Mouse (Mus musculus) retina, postnatal 7 days (tissue): ENCODE measurements around the gene Khdc3.
"Not testable (repeated sequence)": the region's sequence is repeated elsewhere in the genome, so short reads cannot be mapped to it uniquely, and the experiment has no call there.

Source experiments
- DNase-seq: peaks from one replicate; pipeline ENCODE4 v3.0.0-alpha.2; 2012; ENCODE audit warnings: low read depth, low spot score

Gene Khdc3

DNA sequence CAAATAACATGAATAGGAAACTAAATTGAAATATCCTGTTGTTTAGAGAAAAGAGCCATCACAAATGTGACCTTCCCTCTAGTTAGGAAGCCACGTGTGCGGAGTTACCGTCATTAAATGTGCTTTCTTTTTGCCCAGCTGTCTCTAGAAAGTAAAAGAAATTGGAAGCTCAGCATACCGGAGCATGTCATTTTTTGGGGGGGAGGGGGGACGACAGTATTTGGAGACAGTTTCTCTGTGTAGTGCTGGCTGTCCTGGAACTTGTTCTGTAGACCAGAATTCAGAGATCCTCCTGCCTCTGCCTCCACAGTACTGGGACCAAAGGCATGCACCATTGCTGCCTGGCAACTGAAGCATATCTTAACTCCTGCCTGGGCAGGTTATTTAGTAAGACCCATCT lies at the start of gene Khdc3:
Khdc3 (plus strand) TSS at position 301 of the 400 bp plus-strand sequence.
- DNase-seq: no peak

GRCm38 (mm10) chr9:73055441-73055911 lies 46.2 kb upstream of the Khdc3 start:
- no peak for DNase-seq

DNA sequence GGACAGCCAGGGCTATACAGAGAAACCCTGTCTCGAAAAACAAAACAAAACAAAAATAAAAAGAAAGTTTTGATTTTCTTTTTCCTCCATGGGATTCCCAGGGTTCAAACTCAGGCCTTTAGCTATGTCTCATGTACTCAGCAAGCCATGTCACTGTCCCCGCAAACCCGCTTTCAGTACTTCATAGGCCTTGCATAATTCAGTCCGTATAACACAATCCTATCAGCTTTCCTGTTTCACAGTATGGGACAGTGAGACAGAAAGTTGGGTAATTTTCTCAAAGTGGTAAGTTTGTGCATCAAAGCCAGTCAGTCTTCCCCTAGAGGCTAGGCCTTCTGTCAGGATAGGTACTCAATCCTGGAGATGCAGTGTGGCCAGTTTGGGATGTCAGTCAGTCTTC lies 42.4 kb upstream of the Khdc3 start:
- DNase-seq: no peak

DNA sequence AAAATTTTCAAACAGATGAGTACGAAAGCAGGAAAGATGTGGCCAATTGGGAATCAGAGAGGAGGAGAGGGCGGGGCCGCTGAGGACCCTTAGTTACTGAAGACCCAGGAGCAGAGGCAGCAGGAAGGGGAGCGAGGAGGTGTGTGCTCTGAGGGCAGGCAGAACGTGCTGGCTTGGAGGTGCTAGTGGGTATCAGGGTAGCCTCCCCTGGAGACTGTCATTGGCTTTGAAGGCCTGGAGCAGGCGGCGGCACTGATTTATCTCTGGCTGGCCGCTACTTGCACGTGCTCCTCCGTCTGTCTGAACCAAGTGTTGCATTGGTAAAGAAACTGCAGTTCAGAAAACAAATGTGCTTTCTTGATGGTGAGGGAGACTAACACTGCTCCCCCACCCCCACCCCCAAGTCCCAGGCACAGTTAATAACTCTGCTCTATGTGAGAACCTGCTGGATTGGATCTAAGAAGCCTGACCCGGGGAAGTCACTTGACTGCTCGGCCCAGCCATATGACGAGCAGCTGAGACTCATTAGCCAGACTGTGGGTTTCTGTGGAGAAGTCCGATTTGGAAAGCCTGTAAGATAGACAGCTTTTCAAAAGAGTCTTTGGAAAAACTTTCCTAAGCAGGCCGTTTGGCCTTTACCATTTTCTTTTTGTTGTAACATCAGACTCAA lies 37.9 kb upstream of the Khdc3 start:
- no peak for DNase-seq

DNA sequence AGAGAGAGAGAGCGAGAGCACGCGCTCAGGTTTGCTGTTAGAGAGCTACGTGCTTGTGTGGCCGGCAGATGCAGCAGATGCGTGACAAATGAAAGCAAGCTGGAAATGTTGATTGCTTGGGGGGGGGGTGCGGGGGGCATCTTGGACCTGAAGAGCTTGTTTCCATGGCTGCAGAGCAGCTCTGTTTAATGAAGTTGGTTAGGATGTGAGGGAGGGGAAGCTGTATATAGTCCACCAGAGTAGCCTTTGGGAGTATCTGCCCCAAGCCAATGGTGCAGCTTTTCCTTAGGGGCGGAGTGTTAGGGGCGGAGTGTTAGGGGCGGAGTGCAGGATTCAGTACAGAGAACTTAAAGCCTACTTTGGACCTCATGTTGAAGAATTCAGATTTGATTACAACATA lies 34.5 kb upstream of the Khdc3 start:
- DNase-seq: no peak

GRCm38 (mm10) chr9:73068230-73068679 lies 33.4 kb upstream of the Khdc3 start:
- DNase-seq: no peak

GRCm38 (mm10) chr9:73068688-73069087 lies 32.9 kb upstream of the Khdc3 start:
- DNase-seq: no peak

DNA sequence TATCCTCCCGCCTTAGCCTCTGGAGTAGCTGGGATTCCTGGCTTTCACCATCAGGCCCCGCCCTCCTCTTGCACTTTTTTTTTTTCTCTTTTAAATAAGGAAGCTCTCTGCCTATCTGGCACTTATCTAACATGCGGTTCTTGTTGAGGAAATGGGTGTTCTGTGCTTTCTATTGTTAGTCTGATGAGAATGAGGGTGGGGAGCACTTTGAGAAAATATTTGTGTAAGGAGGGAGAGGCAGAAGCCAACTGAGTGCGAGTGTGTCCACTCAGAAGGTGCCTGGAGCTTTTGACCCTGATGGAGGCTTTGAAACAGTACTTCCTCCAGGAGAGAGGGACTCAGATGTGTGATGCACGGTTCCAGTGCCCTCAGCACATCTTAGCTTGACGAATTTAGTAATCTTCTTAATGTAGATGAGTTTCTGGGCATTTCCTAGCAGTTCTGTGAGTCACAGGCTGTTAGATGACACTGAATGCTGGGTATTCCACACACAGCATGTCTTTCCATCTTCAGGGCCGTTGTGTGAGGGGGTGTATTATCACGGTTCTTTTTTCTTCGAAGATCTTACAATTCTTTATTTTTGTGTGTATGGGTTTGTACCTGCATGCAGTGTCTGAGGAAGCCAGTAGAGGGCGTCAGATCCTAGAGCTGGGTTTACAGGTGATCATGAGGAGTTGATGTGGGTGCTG lies 30.5 kb upstream of the Khdc3 start:
- DNase-seq: no peak

DNA sequence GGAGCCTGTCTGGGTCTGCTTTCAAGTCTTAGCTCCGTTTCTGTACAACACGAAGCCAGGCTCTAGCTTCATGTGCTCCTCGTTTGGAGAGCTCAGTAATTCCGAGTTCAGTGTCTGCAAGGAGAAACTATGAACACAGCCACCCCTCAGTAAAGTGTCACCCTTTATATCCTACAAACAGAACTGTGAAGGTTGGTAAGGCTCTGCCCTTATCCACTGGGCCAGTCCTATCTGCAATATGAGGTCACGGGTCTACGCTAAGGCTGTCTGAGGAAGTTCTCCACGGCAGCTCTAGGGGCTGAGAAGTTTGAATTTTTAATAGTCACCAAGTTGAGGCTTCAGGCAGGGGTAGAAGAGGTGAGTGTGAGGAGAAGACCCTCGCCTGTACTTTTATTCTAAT lies 29.2 kb upstream of the Khdc3 start:
- no peak for DNase-seq

DNA sequence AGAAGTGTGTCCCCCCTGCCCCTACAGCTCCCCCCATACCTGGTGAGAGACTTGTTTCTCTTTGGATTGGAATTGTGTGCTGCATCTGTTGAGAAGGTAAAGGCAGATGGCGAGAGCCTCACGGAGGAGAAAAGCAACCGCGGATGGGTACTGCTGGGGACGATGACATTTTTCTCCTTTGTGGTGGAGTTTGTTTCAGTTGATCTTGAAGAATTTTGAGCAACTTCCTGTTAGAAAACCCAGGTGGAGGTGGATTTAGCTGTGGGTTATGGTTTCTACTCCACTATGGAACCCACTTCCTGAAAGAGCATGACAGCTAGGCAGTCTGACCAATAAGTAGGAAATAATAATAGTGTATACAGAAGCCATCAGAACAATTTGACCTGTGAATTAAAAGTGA lies 28.5 kb upstream of the Khdc3 start:
- DNase-seq: no peak

DNA sequence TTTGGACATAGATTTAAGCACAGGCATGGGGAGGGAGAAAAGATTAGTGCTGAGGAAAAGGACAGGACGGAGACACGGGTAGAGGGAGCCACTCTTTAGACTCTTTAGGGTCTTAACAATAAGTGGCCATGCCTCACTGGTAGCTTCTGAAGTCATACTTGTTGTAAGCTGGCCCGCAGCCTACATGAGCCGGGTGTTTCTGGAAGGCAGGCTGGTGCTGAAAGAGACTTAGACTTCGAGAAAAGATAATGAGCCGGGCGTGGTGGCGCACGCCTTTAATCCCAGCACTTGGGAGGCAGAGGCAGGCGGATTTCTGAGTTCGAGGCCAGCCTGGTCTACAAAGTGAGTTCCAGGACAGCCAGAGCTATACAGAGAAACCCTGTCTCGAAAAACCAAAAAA lies 22.3 kb upstream of the Khdc3 start:
- DNase-seq: not testable (repeated sequence)

GRCm38 (mm10) chr9:73079801-73080325 lies 21.8 kb upstream of the Khdc3 start:
- DNase-seq: no peak

DNA sequence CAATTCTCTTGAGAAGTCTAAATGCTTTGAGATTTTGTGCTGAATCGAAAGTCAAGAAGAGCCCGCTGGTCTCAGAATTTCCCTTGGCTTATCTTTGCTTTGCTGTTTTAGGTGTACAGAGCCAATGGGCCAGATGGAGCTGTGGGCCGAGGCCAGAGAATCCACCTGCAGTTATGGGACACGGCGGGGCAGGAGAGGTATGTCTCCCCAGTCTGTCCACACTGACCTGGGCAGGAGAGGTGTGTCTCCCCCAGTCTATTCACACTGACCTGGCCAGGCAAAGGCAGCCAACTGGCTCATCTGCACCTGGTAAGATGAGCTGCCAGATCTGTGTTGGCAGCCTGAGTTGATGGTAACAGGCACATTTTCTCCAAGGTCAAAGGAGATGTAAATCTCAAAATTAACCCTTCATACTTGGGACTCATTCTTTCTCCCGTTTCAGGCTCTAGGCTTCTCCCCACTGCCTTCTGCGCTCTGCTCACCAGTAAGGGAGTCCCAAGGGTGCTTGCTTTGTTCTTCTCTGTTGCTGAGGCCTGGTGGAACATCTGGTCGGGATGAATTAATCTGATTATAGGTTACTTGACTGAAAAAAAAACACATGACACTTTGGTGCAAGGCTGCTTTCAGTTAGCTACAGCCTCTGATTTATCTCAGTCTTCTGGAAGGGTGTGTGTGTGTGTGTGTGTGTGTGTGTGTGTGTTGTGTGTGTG lies 19.2 kb upstream of the Khdc3 start:
- no peak for DNase-seq

DNA sequence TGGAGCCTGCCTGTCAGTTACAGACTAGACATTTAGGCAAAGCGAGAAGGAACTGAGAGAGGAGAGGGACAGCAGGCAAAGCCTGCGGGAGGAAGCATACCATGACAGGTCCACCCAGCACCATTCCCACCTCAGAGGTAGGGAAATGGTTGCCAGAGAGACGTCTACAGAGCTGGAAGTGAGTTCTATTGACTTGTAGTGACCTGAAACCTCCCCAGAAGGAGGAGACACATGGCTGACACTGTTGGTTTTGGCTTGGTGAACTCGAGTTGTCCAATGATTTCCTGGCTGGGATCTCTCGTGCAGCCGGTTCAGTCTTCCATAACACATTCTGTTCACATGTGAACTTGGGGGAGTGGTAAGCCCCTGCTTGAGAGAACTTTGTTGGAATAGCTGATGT lies 17.7 kb upstream of the Khdc3 start:
- DNase-seq: no peak

DNA sequence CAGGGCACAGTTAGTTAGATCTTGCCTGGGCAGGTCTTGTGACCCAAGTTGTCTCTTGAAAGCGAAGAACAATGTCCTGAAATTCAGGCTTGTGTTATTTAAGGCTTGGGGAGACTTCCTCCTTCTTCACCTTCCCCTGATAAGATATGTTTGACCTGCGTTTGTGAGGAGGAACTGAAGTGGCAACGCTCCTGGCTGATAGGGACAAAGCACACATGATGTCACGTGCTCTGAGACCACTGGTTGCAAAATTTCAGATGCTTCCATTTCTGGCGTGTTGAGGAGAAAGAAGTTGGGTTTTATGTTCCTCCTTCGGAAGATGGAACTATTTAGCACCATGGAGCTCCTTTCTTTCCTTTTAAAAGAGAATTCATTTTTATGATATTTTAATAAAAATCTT lies 15.8 kb upstream of the Khdc3 start:
- DNase-seq: no peak

- no peak for DNase-seq
These were observed 14.5 kb upstream of the Khdc3 start for GRCm38 (mm10) chr9:73087121-73087520.

GRCm38 (mm10) chr9:73087581-73087980 lies 14.1 kb upstream of the Khdc3 start:
- no peak for DNase-seq

DNA sequence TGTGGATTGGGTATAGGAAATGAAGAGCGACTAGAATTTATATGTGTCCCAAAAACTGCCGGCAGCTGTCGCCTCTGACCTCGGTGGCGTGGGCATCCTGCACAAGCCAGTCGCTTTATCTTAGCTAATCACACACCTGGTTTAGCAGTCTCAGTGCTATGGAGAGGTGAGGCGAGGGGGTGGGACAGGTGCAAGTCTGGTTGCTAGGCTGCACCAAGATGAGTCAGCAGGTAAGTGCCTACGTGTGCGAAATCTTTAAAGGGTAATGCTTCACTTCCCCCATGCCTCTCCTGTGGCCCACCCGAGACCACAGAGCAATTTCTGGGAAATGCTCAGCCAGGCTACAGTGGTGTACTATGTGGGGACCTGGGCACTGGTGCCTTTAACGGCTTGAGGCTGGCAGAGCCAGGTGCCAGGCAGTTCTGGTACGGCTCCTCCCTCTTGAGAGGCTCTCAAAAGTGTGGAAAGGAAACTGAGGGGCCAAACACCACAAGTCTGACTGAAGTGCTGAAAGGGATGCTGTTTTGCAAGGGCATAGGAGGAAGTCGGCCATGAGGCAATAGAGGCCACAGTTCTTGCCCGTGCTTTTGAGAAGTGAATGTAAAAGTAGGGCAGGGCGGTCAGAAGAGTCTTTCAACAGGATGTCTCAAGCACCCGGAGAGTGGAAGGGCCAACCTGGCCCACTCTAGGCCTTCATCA lies 12.3 kb upstream of the Khdc3 start:
- no peak for DNase-seq

DNA sequence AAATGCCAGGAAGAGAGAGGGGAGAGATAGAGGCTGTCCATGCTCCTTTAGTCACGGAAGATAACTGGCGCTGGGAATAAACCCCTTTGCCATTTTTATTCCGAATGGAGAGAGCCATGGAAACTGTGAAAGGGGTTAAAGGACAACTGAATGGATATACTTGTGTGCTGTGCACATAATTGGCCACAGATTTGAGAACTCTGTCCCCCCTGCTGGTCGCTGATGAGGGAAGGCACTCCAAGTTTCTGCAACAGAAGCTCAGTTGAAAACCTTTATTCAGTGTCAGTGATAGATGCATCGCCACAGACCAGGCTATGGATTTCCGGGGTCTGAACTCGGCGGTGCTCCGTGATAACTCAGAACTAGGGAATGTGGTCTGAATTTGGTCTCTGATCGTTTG lies 11.5 kb upstream of the Khdc3 start:
- DNase-seq: no peak

DNA sequence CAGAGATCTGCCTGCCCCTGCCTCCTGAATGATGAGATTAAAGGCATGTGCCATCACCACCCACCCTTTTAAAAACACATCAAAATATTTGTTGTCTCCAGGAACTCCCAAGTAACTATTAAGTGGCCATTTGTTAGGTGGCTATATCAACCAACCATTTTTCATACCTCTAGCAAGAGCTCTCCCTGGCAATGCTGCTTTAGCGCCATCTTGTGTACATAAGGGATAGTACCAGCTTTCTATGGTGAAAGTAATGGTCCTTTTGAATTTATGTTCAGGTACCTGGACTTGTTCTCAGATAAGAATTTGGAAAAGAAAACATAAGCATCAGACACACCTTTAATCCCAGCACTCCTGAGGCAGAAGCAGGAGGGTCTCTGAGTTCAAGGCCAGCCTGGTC lies 9.9 kb upstream of the Khdc3 start:
- DNase-seq: peak; percentile 58

DNA sequence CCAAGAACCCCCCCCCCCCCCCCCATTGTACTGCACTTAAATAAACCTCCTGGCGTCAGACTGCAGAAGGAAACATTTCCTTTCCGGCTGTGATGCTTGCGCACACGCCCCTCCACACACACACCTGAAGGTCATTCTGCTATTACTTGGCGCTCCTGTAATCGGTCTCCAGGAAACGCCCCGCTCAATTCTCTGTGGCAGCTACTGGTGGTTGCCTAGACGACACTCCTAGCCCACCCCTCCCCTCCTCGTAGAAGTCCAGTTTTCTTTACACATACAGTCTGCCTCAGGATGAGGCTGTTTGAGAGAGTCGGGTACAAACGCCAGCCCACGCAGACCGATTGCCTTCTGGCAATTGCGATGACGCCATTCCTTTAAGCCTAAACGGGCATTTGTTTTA lies 7.1 kb upstream of the Khdc3 start:
- DNase-seq: no peak

- DNase-seq: no peak
These were observed 3.7 kb upstream of the Khdc3 start for GRCm38 (mm10) chr9:73097898-73098297.
